Mouse (Mus musculus) hindbrain, embryonic 13.5 days (tissue): ENCODE measurements around the gene Tbc1d2. TPM values are rescaled to one million over a fixed set of nuclear protein-coding genes. Genes with fewer than 3 reads are reported as not detected.
"Not testable (repeated sequence)": the region's sequence is repeated elsewhere in the genome, so short reads cannot be mapped to it uniquely, and the experiment has no call there.

Experiments
- ATAC-seq: fragments of 200-750 bp; cut with Nextera tagmentation; 2 replicates; pipeline ENCODE4 v1.8.0; 2017; ENCODE audit warnings: moderate TSS enrichment; ENCODE audit not compliant: low FRiP score
- H3K27ac ChIP-seq: fragments of 300-500 bp; sonication (generic); 2 replicates; pipeline ENCODE4 v1.5.1; 2015; ENCODE audit warnings: inconsistent platforms, mild to moderate bottlenecking, moderate library complexity
- H3K27me3 ChIP-seq: fragments of 300-500 bp; sonication (generic); 2 replicates; pipeline ENCODE4 v1.6.1; 2015; ENCODE audit warnings: mild to moderate bottlenecking, inconsistent platforms
- H3K36me3 ChIP-seq: fragments of 300-500 bp; sonication (generic); 2 replicates; pipeline ENCODE4 v1.6.1; 2015; ENCODE audit warnings: mild to moderate bottlenecking, inconsistent platforms
- H3K4me1 ChIP-seq: fragments of 300-500 bp; sonication (generic); replicated peaks from 2 replicates; pipeline ENCODE4 v1.6.1; 2015; ENCODE audit warnings: inconsistent platforms
- H3K4me2 ChIP-seq: fragments of 300-500 bp; sonication (generic); 2 replicates; pipeline ENCODE4 v1.6.1; 2015; ENCODE audit warnings: inconsistent platforms, mild to moderate bottlenecking, moderate library complexity
- H3K4me3 ChIP-seq: fragments of 300-500 bp; sonication (generic); 2 replicates; pipeline ENCODE4 v1.5.1; 2015; ENCODE audit warnings: mild to moderate bottlenecking, inconsistent platforms
- H3K9ac ChIP-seq: fragments of 300-500 bp; sonication (generic); 2 replicates; pipeline ENCODE4 v1.6.1; 2015; ENCODE audit warnings: mild to moderate bottlenecking, inconsistent platforms
- H3K9me3 ChIP-seq: fragments of 300-500 bp; sonication (generic); 2 replicates; pipeline ENCODE4 v1.6.1; 2016; ENCODE audit warnings: inconsistent platforms
- WGBS: fragments of 180-500 bp; shearing (Covaris S2); methylation state at CpG from one replicate; pipeline ENCODE4 v1.1.7; 2015; 5-methylcytosine and 5-hydroxymethylcytosine counted together
- polyA plus RNA-seq: library from polyadenylated mRNA; unstranded; fragments of >200 nt; fragmentation: Nextera tagmentation; extraction: Ambion mirVana; gene quantifications from 2 replicates; pipeline ENCODE4 v1.2.1, GENCODE M21; 2015

Gene Tbc1d2
- polyA plus RNA-seq, 1 experiment from 2014 or later = 0.73 TPM

DNA sequence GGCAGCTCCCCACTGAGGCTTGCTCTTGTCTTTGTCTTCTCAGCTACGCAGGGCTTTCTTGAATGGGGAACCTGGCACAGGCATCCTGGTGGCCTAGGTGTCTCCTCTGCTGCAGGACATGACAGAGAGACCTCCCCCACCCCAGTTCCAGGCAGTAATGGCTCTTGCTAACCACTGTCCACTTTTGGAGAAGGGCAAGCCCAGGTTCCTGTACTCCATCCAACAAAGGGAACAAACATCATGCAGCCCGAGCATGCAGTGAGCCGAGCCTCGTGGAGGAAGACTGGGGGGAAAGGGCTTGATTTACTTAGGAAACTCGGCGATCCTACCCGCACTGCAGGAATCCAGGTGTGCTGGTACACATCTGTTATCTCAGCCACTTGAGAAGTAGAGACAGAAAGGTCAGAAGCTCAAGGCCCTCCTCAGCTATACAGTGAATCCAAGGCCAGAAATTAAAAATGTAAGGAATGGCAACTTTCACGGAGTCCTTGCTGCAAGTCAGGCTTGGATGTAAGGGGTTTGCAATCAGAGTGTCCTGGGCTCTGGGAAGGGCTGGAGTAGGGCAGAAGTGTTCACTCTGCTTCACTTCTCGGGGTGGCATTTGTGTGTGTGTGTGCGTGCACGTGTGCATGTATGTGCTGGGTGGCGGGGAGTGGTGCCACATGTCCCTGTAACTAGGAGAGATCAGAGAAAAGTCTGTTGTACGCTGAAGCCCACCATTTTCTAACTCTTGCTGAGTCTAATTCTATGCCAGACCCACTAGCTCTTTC is 64.8 kb downstream of the Tbc1d2 start:
- Histone ChIP-seq H3K9me3 (0 out of 2 replicates have a peak, but pooled peaks cover 4% of the 10 kb centered on the region), H3K4me2 (no peak overlapping the region), H3K9ac (no peak overlapping the region), H3K27me3 (no peaks in the 10 kb centered on the region), H3K4me1 (no peaks in the 10 kb centered on the region; the same call in 1 of the 2 replicates), H3K27ac (no peak overlapping the region), H3K36me3 (no peaks in the 10 kb centered on the region), H3K4me3 (no peak overlapping the region)
- 75% methylated on average over 13 of the region's 13 CpGs for WGBS
- no peak for ATAC-seq

DNA sequence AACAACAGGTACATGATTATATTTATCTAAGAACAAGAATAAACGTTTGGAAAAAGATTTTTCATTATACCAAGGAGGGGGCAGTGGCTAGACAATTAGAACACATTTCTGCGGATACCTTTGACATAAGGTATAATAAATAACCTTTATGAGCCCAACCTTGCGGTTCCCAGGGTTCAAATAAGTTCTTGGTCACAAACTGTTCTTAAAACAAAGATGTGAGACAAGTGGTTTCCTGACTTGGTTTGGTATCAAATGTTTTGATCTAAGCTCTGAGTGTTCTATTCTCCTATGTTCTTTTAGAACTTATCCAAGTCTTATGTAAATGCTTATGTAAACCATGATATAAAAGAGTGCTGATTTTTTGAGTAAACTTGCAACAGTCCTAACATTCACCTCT is 65.5 kb downstream of the Tbc1d2 start:
- not testable (repeated sequence) for H3K36me3 ChIP-seq, H3K4me3 ChIP-seq, H3K4me1 ChIP-seq, H3K27ac ChIP-seq, H3K9ac ChIP-seq, H3K9me3 ChIP-seq, H3K4me2 ChIP-seq, H3K27me3 ChIP-seq, ATAC-seq
- WGBS = 80% methylated on average over 3 of the region's 3 CpGs

DNA sequence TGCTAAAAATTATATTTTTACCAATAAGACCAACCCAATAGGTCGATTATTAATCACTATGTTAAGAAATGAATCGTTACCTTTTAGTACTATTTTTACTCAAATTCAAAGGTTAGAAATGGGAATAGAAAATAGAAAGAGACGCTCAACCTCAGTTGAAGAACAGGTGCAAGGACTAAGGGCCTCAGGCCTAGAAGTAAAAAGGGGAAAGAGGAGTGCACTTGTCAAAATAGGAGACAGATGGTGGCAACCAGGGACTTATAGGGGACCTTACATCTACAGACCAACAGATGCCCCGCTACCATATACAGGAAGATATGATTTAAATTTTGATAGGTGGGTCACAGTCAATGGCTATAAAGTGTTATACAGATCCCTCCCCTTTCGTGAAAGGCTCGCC is 65.9 kb downstream of the Tbc1d2 start:
- H3K27me3 ChIP-seq, H3K4me1 ChIP-seq, H3K27ac ChIP-seq, H3K36me3 ChIP-seq, H3K4me2 ChIP-seq, ATAC-seq, H3K9me3 ChIP-seq, H3K9ac ChIP-seq, H3K4me3 ChIP-seq: not testable (repeated sequence)
- WGBS = 91% methylated on average over 2 of the region's 6 CpGs

DNA sequence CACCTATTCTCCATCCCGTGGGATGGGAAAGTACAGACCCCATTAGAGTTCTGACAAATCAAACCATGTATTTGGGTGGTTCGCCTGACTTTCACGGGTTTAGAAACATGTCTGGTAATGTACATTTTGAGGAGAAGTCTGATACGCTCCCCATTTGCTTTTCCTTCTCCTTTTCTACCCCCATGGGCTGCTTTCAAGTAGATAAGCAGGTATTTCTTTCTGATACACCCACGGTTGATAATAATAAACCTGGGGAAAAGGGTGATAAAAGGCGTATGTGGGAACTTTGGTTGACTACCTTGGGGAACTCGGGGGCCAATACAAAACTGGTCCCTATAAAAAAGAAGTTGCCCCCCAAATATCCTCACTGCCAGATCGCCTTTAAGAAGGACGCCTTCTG is 68.0 kb downstream of the Tbc1d2 start:
- H3K9ac ChIP-seq, H3K27me3 ChIP-seq, H3K36me3 ChIP-seq, H3K4me3 ChIP-seq, H3K4me1 ChIP-seq, H3K27ac ChIP-seq, H3K9me3 ChIP-seq, H3K4me2 ChIP-seq, ATAC-seq: not testable (repeated sequence)
- 88% methylated on average over 9 of the region's 9 CpGs for WGBS

DNA sequence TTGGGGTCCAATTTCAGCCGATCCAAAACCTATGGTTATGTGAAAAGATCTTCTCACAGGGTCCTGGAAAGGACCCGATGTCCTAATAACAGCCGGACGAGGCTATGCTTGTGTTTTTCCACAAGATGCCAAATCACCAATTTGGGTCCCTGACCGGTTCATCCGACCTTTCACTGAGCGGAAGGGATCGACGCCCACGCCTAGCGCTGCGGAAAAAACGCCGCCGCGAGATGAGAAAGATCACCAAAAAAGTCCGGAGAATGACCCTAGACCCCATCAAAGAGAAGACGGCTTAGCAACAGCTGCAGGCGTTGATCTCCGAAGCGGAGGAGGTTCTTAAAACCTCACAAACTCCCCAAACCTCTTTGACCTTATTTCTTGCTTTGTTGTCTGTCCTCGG is 68.4 kb downstream of the Tbc1d2 start:
- H3K9me3 ChIP-seq = peaks cover 10% of the 10 kb centered on the region
- not testable (repeated sequence) for H3K36me3 ChIP-seq, H3K9ac ChIP-seq, H3K4me2 ChIP-seq, H3K27ac ChIP-seq, H3K4me1 ChIP-seq, H3K27me3 ChIP-seq, H3K4me3 ChIP-seq, ATAC-seq
- WGBS = 95% methylated on average over 22 of the region's 22 CpGs

DNA sequence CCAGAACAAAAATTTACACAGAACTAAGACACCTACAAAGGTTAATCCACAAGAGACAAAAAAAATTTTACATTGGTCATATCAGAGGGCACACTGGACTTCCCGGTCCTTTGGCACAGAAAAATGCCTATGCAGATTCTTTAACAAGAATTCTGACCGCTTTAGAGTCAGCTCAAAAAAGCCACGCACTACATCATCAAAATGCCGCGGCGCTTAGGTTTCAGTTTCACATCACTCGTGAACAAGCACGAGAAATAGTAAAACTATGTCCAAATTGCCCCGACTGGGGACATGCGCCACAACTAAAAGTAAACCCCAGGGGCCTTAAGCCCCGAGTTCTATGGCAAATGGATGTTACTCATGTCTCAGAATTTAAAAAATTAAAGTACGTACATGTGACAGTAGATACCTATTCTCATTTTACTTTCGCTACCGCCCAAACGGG is 69.2 kb downstream of the Tbc1d2 start:
- not testable (repeated sequence) for H3K4me1 ChIP-seq, H3K36me3 ChIP-seq, H3K27me3 ChIP-seq, H3K4me2 ChIP-seq, ATAC-seq, H3K9ac ChIP-seq, H3K4me3 ChIP-seq, H3K27ac ChIP-seq
- peaks cover 12% of the 10 kb centered on the region for H3K9me3 ChIP-seq
- WGBS = 93% methylated on average over 15 of the region's 15 CpGs

DNA sequence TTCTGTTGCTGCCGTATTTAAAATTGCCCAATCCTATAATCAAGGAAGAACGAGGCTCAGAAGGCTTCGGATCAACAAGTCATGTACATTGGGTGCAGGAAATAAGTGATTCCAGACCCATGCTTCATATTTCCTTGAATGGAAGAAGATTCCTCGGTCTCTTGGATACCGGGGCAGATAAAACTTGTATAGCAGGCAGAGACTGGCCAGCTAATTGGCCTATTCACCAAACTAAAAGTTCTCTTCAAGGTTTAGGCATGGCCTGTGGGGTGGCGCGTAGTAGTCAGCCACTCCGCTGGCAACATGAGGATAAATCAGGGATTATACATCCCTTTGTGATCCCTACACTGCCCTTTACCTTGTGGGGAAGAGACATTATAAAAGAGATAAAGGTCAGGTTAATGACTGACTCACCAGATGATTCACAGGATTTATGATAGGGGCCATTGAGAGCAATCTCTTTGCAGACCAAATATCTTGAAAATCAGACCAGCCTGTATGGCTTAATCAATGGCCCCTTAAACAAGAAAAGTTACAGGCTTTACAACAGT is 71.1 kb downstream of the Tbc1d2 start:
- H3K4me2 ChIP-seq, ATAC-seq, H3K36me3 ChIP-seq, H3K4me3 ChIP-seq, H3K9ac ChIP-seq, H3K27me3 ChIP-seq, H3K4me1 ChIP-seq, H3K27ac ChIP-seq: not testable (repeated sequence)
- 94% methylated on average over 8 of the region's 8 CpGs for WGBS
- peaks cover 12% of the 10 kb centered on the region for H3K9me3 ChIP-seq

DNA sequence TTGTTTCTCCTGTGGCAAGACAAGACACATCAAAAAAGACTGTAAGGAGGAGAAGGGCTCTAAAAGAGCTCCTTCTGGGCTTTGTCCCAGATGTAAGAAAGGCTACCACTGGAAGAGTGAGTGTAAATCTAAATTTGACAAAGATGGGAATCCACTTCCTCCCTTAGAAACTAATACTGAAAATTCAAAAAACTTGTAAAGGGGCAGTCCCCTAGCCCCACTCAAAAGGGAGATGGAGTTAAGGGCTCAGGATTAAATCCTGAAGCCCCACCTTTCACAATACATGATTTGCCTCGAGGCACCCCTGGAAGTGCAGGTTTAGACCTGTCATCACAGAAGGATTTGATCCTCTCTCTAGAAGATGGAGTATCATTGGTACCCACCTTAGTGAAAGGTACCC is 71.8 kb downstream of the Tbc1d2 start:
- H3K9me3 ChIP-seq = peaks cover 12% of the 10 kb centered on the region
- H3K27me3 ChIP-seq = no peaks in the 10 kb centered on the region
- H3K4me1 ChIP-seq = peaks cover 5% of the 10 kb centered on the region; the same call in 1 of the 2 replicates
- no peak overlapping the region for H3K4me2 ChIP-seq
- H3K9ac ChIP-seq = no peak overlapping the region
- H3K36me3 ChIP-seq = peaks cover 11% of the 10 kb centered on the region
- H3K4me3 ChIP-seq = no peak overlapping the region
- 72% methylated on average over 1 of the region's 1 CpGs for WGBS
- no peak overlapping the region for H3K27ac ChIP-seq
- ATAC-seq = no peak

DNA sequence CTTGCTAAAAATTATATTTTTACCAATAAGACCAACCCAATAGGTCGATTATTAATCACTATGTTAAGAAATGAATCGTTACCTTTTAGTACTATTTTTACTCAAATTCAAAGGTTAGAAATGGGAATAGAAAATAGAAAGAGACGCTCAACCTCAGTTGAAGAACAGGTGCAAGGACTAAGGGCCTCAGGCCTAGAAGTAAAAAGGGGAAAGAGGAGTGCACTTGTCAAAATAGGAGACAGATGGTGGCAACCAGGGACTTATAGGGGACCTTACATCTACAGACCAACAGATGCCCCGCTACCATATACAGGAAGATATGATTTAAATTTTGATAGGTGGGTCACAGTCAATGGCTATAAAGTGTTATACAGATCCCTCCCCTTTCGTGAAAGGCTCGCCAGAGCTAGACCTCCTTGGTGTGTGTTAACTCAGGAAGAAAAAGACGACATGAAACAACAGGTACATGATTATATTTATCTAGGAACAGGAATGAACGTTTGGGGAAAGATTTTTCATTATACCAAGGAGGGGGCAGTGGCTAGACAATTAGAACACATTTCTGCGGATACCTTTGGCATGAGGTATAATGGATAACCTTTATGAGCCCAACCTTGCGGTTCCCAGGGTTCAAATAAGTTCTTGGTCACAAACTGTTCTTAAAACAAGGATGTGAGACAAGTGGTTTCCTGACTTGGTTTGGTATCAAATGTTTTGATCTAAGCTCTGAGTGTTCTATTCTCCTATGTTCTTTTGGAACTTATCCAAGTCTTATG is 74.3 kb downstream of the Tbc1d2 start:
- 86% methylated on average over 6 of the region's 10 CpGs for WGBS
- H3K9ac ChIP-seq, H3K4me3 ChIP-seq, H3K27ac ChIP-seq, H3K9me3 ChIP-seq, H3K4me1 ChIP-seq, H3K27me3 ChIP-seq, ATAC-seq, H3K4me2 ChIP-seq: not testable (repeated sequence)
- peaks cover 11% of the 10 kb centered on the region for H3K36me3 ChIP-seq

DNA sequence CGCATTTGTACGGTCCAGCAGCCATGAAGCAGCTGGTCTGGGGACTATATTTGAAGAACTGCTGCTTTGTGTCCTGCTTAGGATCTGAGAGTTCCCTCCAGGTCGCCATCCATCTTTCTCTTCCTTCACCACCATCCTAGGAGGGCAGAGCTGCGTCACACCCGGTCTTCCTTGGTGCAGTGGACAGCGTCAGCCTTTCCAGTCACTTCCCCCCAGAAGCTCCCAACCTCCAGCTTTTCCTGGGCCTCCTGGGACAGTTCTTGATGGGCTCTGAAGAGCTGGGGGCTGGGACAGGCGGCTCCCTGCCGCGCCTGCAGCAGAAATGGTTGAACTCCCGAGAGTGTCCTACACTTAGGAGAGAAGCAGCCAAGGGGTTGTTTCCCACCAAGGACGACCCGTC is 75.2 kb downstream of the Tbc1d2 start:
- H3K9me3 ChIP-seq = peaks cover 8% of the 10 kb centered on the region
- 88% methylated on average over 10 of the region's 12 CpGs for WGBS

DNA sequence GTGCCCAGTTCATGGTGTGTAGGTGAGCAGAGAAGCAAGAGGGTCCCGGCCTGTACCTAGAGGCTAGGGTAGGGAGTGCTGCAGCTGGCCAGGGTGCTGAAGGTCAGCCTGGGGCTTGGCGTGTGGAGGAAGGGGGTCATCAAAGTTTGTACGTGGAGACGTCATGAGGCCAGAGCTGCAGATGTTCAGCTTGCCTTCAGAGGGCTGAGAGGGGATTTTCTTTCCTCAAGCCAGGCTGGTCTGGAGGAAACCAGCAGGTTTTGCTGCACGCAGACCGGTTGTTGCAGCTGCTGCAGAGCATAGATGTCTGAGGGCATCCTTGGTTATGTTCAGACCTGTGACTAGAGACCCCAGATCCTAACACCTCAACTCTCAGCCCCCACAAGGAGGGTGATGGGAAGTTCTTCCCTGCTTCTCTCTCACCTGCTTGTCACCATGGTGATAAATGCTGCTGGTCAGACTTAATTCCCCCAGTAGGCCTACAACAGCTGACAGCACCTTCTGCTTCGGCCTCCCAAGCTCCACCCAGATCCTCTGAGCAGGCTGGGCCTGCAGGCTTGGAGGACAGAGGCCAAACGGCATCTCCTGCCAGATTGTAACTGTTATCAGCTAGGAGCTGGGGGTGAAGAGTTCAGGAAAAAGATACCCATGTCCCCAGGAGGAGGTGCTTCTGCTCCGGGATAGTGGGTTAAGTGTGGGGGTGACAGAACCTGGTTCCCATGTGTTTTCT is 75.8 kb downstream of the Tbc1d2 start:
- no peak overlapping the region for H3K4me2 ChIP-seq
- H3K4me1 ChIP-seq = peaks cover 13% of the 10 kb centered on the region
- H3K36me3 ChIP-seq = peaks cover 11% of the 10 kb centered on the region
- no peak overlapping the region for H3K9ac ChIP-seq
- H3K27me3 ChIP-seq = no peaks in the 10 kb centered on the region
- no peak overlapping the region for H3K4me3 ChIP-seq
- H3K9me3 ChIP-seq = peaks cover 8% of the 10 kb centered on the region
- H3K27ac ChIP-seq = no peak overlapping the region
- WGBS = 60% methylated on average over 9 of the region's 9 CpGs
- no peak for ATAC-seq

More for the DNA sequence above, 75.2 kb downstream of the Tbc1d2 start:
- H3K4me2 ChIP-seq = no peak overlapping the region
- H3K27me3 ChIP-seq = no peaks in the 10 kb centered on the region
- no peak overlapping the region for H3K4me3 ChIP-seq
- no peak for ATAC-seq
- H3K36me3 ChIP-seq = peaks cover 11% of the 10 kb centered on the region
- peaks cover 7% of the 10 kb centered on the region for H3K4me1 ChIP-seq
- H3K27ac ChIP-seq = no peak overlapping the region
- H3K9ac ChIP-seq = no peak overlapping the region

DNA sequence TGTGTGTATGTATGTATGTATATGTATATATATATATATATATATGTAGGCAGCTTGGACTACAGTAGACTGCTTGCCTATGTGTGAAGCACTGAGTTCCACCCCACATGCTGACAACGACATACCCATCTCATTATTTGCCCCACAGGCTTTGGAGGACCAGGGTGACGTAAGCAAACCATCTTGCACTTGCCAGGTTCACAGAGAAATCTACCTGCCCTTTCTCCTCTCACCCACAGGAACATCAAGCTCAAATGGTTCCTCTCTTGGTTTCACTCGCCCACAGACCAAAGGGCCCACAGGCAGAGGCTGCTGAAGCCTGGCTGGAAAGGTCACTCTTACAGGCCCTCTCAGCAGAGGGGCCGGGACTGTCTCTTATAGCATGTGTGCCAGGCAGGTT is 77.4 kb downstream of the Tbc1d2 start:
- WGBS = 87% methylated on average over 4 of the region's 4 CpGs
- no peak overlapping the region for H3K9ac ChIP-seq
- no peak overlapping the region for H3K4me3 ChIP-seq
- H3K36me3 ChIP-seq = peaks cover 11% of the 10 kb centered on the region
- no peak overlapping the region for H3K27ac ChIP-seq
- no peaks in the 10 kb centered on the region for H3K27me3 ChIP-seq
- no peak overlapping the region for H3K4me2 ChIP-seq
- H3K9me3 ChIP-seq = peaks cover 3% of the 10 kb centered on the region
- ATAC-seq = no peak
- H3K4me1 ChIP-seq = peaks cover 13% of the 10 kb centered on the region
